Mouse (Mus musculus): ENCODE data around the gene Gm5799. TPM values are rescaled to one million over a fixed set of nuclear protein-coding genes. Genes with fewer than 3 reads are reported as not detected.

The Gm5799 gene
- not detected for total RNA-seq (2023)

DNA sequence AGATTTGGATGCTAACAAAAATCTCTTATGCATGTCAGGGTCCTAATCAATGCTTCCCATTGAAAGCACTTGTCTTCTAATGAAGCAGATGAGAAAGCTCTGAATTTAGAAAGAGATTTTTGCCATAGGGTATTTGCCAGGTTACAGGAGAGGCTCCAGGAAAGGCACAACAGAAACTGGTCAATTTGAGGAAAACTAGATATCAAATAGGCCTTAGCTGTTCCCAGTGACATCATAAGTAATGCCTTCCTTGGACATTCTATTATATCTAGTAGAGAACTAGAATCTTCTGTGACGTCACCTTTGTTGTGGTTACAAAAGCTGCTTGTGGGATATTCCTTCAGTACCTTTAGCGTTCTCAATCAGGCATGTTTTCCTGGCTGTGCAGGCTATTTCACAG lies at the start of gene Gm5799:
Gene Gm5799, plus strand, starts transcription at position 301 of the 400 bp plus-strand sequence.

GRCm38 (mm10) chr14:43579046-43579445 lies 35.7 kb downstream of the Gm5799 start, which contains the start of gene Gm17654:
Gm17654 (minus strand) TSS chr14:43579146.

Other genes with a start within 250 kb of the Gm5799 start
- gene Gm8127, start 249.7 kb upstream of the Gm5799 start, total RNA-seq (2023): not detected
- not detected for gene 1700001F09Rik, start 195.8 kb upstream of the Gm5799 start, total RNA-seq (2023)
- gene Gm8138, start 127.2 kb upstream of the Gm5799 start, total RNA-seq (2023): not detected
- gene Gm17654, start 35.6 kb downstream of the Gm5799 start, total RNA-seq (2023): not detected
- not detected for gene Gm10375, start 64.4 kb downstream of the Gm5799 start, total RNA-seq (2023)
- not detected for gene Gm8165, start 133.6 kb downstream of the Gm5799 start, total RNA-seq (2023)
- gene Gm7324, start 154.3 kb downstream of the Gm5799 start, total RNA-seq (2023): 1.4 TPM
- gene Gm16506, start 183.9 kb downstream of the Gm5799 start, total RNA-seq (2023): not detected
- gene Gm6526, start 204.3 kb downstream of the Gm5799 start, total RNA-seq (2023): not detected
- gene Gm8180, start 241.2 kb downstream of the Gm5799 start, total RNA-seq (2023): not detected